Mouse (Mus musculus): ENCODE measurements around the gene Ctcfl. TPM values are rescaled to one million over a fixed set of nuclear protein-coding genes. Genes with fewer than 3 reads are reported as not detected.

The Ctcfl gene
- polyA plus RNA-seq, 1 experiment from 2014 or later, result 0.85 TPM

GRCm38 (mm10) chr2:173154962-173155361, 35.6 kb upstream of the Ctcfl start:
- Histone ChIP-seq H3K4me3 (no peak overlapping the region), H3K4me1 (peaks cover 19% of the 10 kb centered on the region), H3K36me3 (no peaks in the 10 kb centered on the region), H3K27ac (no peak overlapping the region), H3K9me3 (no peaks in the 10 kb centered on the region), H3K27me3 (ENCODE audit: insufficient read depth, poor library complexity, severe bottlenecking) (peaks cover 14% of the 10 kb centered on the region; the same call in 1 of the 2 replicates)
- no peak for DNase-seq (ENCODE audit: low spot score)
- WGBS, result 89% methylated on average over 14 of the region's 14 CpGs

DNA sequence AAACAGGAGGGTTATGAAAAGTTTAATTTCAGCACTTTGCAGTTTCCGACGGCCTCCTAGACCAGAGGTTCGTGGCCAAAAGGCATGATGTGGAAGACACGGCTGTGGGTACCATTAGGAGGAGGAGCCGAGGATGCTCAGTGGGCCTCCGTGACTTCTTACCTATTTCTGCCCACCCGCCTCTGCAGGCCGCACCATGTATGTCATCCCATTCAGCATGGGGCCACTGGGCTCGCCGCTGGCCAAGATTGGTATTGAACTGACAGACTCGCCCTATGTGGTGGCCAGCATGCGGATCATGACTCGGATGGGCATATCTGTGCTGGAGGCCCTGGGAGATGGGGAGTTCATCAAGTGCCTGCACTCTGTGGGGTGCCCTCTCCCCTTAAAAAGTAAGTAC, 35.2 kb upstream of the Ctcfl start:
- H3K9me3 ChIP-seq, result no peaks in the 10 kb centered on the region
- H3K4me3 ChIP-seq, result no peak overlapping the region
- DNase-seq (ENCODE audit: low spot score), result no peak
- WGBS, result 89% methylated on average over 13 of the region's 13 CpGs
- H3K36me3 ChIP-seq, result no peaks in the 10 kb centered on the region
- peaks cover 14% of the 10 kb centered on the region; the same call in 1 of the 2 replicates for H3K27me3 ChIP-seq (ENCODE audit: insufficient read depth, poor library complexity, severe bottlenecking)
- no peak overlapping the region for H3K27ac ChIP-seq
- peaks cover 17% of the 10 kb centered on the region for H3K4me1 ChIP-seq

GRCm38 (mm10) chr2:173153266-173153665, 33.9 kb upstream of the Ctcfl start:
- Histone ChIP-seq H3K36me3 (no peaks in the 10 kb centered on the region), H3K27me3 (ENCODE audit: insufficient read depth, poor library complexity, severe bottlenecking) (peaks cover 14% of the 10 kb centered on the region; the same call in 1 of the 2 replicates), H3K9me3 (no peaks in the 10 kb centered on the region), H3K4me3 (no peak overlapping the region), H3K4me1 (peaks cover 14% of the 10 kb centered on the region; the same call in 1 of the 2 replicates), H3K27ac (peak overlapping the region; percentile 3; the same call in 1 of the 2 replicates)
- 88% methylated on average over 10 of the region's 10 CpGs for WGBS
- DNase-seq (ENCODE audit: low spot score), result no peak

GRCm38 (mm10) chr2:173152436-173153151, 33.3 kb upstream of the Ctcfl start, which contains the start of gene Pck1:
Pck1 (plus strand) TSS chr2:173153048.
- Histone ChIP-seq H3K4me1 (peaks cover 14% of the 10 kb centered on the region; the same call in 1 of the 2 replicates), H3K36me3 (no peaks in the 10 kb centered on the region), H3K27ac (peak within 1 kb of the TSS; percentile 3; the same call in 1 of the 2 replicates), H3K4me3 (no peak within 1 kb of the TSS), H3K9me3 (no peaks in the 10 kb centered on the region), H3K27me3 (ENCODE audit: insufficient read depth, poor library complexity, severe bottlenecking) (peaks cover 15% of the 10 kb centered on the region; the same call in 1 of the 2 replicates)
- WGBS, result 80% methylated on average over 13 of the region's 13 CpGs
- no peak for DNase-seq (ENCODE audit: low spot score)

- Histone ChIP-seq H3K27me3 (ENCODE audit: insufficient read depth, poor library complexity, severe bottlenecking) (peaks cover 18% of the 10 kb centered on the region; the same call in 1 of the 2 replicates), H3K9me3 (no peaks in the 10 kb centered on the region), H3K4me3 (no peak overlapping the region), H3K36me3 (no peaks in the 10 kb centered on the region), H3K4me1 (peaks cover 14% of the 10 kb centered on the region; the same call in 1 of the 2 replicates), H3K27ac (no peak overlapping the region)
- WGBS, result 80% methylated on average over 7 of the region's 7 CpGs
- no peak for DNase-seq (ENCODE audit: low spot score)
Observed at GRCm38 (mm10) chr2:173151784-173152284, 32.5 kb upstream of the Ctcfl start.

DNA sequence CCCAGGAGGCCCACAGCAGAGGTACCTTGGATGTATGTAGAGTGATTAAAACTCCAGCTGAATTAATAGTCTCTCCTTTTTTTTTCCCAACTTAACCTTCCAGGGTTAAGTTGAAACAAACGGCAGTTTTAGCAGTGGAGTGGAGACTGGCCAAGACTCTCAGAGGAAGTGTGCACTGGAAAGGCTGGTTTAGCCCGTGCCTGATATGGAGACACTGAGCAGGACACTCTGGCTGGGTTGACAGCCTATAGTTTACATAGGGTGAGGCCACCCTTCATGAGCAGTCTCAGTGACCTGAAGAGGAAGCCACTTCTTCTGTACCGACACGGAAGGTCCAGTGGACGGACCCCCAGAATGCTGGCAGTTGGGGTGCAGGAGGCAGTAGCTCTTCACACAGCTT, 32.0 kb upstream of the Ctcfl start:
- 67% methylated on average over 5 of the region's 5 CpGs for WGBS
- H3K27me3 ChIP-seq (ENCODE audit: insufficient read depth, poor library complexity, severe bottlenecking), result peaks cover 20% of the 10 kb centered on the region; the same call in 1 of the 2 replicates
- no peak overlapping the region for H3K4me3 ChIP-seq
- DNase-seq (ENCODE audit: low spot score), result no peak
- H3K4me1 ChIP-seq, result peaks cover 14% of the 10 kb centered on the region; the same call in 1 of the 2 replicates
- no peak overlapping the region for H3K27ac ChIP-seq
- H3K9me3 ChIP-seq, result no peaks in the 10 kb centered on the region
- no peaks in the 10 kb centered on the region for H3K36me3 ChIP-seq

- Histone ChIP-seq H3K9me3 (no peaks in the 10 kb centered on the region), H3K36me3 (no peaks in the 10 kb centered on the region), H3K4me3 (no peak overlapping the region), H3K27ac (no peak overlapping the region), H3K27me3 (ENCODE audit: insufficient read depth, poor library complexity, severe bottlenecking) (peaks cover 30% of the 10 kb centered on the region; the same call in 1 of the 2 replicates), H3K4me1 (peaks cover 10% of the 10 kb centered on the region; the same call in 1 of the 2 replicates)
- WGBS, result 82% methylated on average over 5 of the region's 5 CpGs
- DNase-seq (ENCODE audit: low spot score), result no peak
Observed at GRCm38 (mm10) chr2:173148001-173148400, 28.7 kb upstream of the Ctcfl start.

- no peak overlapping the region for H3K27ac ChIP-seq
- H3K4me3 ChIP-seq, result no peak overlapping the region
- no peaks in the 10 kb centered on the region for H3K9me3 ChIP-seq
- peaks cover 30% of the 10 kb centered on the region; the same call in 1 of the 2 replicates for H3K27me3 ChIP-seq (ENCODE audit: insufficient read depth, poor library complexity, severe bottlenecking)
- H3K4me1 ChIP-seq, result no peaks in the 10 kb centered on the region; the same call in 1 of the 2 replicates
- no peaks in the 10 kb centered on the region for H3K36me3 ChIP-seq
- no peak for DNase-seq (ENCODE audit: low spot score)
- 79% methylated on average over 6 of the region's 6 CpGs for WGBS
Observed at GRCm38 (mm10) chr2:173146728-173147127, 27.4 kb upstream of the Ctcfl start.

DNA sequence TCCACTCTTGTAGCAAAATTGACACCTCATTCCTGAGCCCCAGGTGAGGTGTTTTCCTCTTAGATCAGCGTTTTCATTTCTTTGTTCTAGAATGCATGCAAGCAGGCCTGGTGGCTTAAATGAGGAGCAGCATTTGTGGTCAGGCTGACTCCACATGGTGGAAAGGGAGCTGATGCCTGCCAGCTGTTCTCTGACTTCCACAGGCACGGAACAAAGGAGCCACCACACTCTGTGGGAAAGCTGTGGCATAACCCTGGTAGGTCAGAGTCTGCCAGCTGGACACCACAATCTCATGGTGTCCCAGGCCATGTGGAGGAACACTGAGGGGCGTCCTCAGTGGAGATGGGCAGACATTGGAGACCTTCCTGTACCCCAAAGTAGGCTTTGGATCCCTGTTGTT, 26.5 kb upstream of the Ctcfl start:
- DNase-seq (ENCODE audit: low spot score), result no peak
- Histone ChIP-seq H3K27ac (no peak overlapping the region), H3K36me3 (no peaks in the 10 kb centered on the region), H3K4me1 (peaks cover 5% of the 10 kb centered on the region; the same call in 1 of the 2 replicates), H3K9me3 (no peaks in the 10 kb centered on the region), H3K27me3 (ENCODE audit: insufficient read depth, poor library complexity, severe bottlenecking) (peaks cover 30% of the 10 kb centered on the region; the same call in 1 of the 2 replicates), H3K4me3 (no peak overlapping the region)
- 72% methylated on average over 3 of the region's 3 CpGs for WGBS

- 83% methylated on average over 11 of the region's 11 CpGs for WGBS
- no peak overlapping the region for H3K4me3 ChIP-seq
- H3K27ac ChIP-seq, result no peak overlapping the region
- no peaks in the 10 kb centered on the region for H3K9me3 ChIP-seq
- no peaks in the 10 kb centered on the region for H3K36me3 ChIP-seq
- peaks cover 30% of the 10 kb centered on the region; the same call in 1 of the 2 replicates for H3K27me3 ChIP-seq (ENCODE audit: insufficient read depth, poor library complexity, severe bottlenecking)
- no peak for DNase-seq (ENCODE audit: low spot score)
- H3K4me1 ChIP-seq, result peaks cover 13% of the 10 kb centered on the region
Observed at GRCm38 (mm10) chr2:173143611-173144010, 24.3 kb upstream of the Ctcfl start.

- 59% methylated on average over 15 of the region's 15 CpGs for WGBS
- H3K27ac ChIP-seq, result no peak overlapping the region
- H3K4me1 ChIP-seq, result peaks cover 27% of the 10 kb centered on the region
- H3K36me3 ChIP-seq, result no peaks in the 10 kb centered on the region
- no peak overlapping the region for H3K4me3 ChIP-seq
- no peaks in the 10 kb centered on the region for H3K9me3 ChIP-seq
- DNase-seq (ENCODE audit: low spot score), result no peak
- no peaks in the 10 kb centered on the region; the same call in 1 of the 2 replicates for H3K27me3 ChIP-seq (ENCODE audit: insufficient read depth, poor library complexity, severe bottlenecking)
Observed at GRCm38 (mm10) chr2:173138323-173139239, 19.3 kb upstream of the Ctcfl start.

- H3K27me3 ChIP-seq (ENCODE audit: insufficient read depth, poor library complexity, severe bottlenecking), result peaks cover 8% of the 10 kb centered on the region; the same call in 1 of the 2 replicates
- no peak for DNase-seq (ENCODE audit: low spot score)
- peak overlapping the region; percentile 44; the same call in 1 of the 2 replicates for H3K27ac ChIP-seq
- no peaks in the 10 kb centered on the region for H3K9me3 ChIP-seq
- WGBS, result 30% methylated on average over 9 of the region's 9 CpGs
- no peak overlapping the region for H3K4me3 ChIP-seq
- no peaks in the 10 kb centered on the region for H3K36me3 ChIP-seq
- peaks cover 32% of the 10 kb centered on the region for H3K4me1 ChIP-seq
Observed at GRCm38 (mm10) chr2:173134695-173135094, 15.4 kb upstream of the Ctcfl start.
